Mouse (Mus musculus) ES-CJ7 (cell line): ENCODE measurements around the gene Fam149a.

Experiments used
- DNase-seq: peaks from one replicate; pipeline ENCODE4 v3.0.0; 2011; ENCODE audit warnings: low read depth, low spot score

Fam149a gene

GRCm38 (mm10) chr8:45381963-45382347, at the start of gene Fam149a:
TSS of gene Fam149a (minus strand) at chr8:45382291.
- DNase-seq = no peak

- no peak for DNase-seq
These were observed 38.1 kb upstream of the Fam149a start for GRCm38 (mm10) chr8:45420151-45420550.

- no peak for DNase-seq
These were observed 32.9 kb upstream of the Fam149a start for GRCm38 (mm10) chr8:45414965-45415364.

GRCm38 (mm10) chr8:45410882-45411281, 28.8 kb upstream of the Fam149a start, which contains the start of gene Tlr3:
TSS of gene Tlr3 (minus strand) at chr8:45411080.
- peak; percentile 19 for DNase-seq

GRCm38 (mm10) chr8:45410146-45410880, 28.2 kb upstream of the Fam149a start:
- DNase-seq = peak; percentile 92

GRCm38 (mm10) chr8:45409702-45410101, 27.6 kb upstream of the Fam149a start:
- DNase-seq = no peak

- no peak for DNase-seq
These were observed 1.2 kb upstream of the Fam149a start for GRCm38 (mm10) chr8:45383250-45383649.

- DNase-seq = peak; percentile 28
These were observed 772 bp downstream of the Fam149a start for GRCm38 (mm10) chr8:45381075-45381962.

GRCm38 (mm10) chr8:45380598-45380997, 1.5 kb downstream of the Fam149a start:
- peak; percentile 30 for DNase-seq

GRCm38 (mm10) chr8:45374071-45374470, 8.0 kb downstream of the Fam149a start:
- DNase-seq = no peak

GRCm38 (mm10) chr8:45367154-45367553, 14.9 kb downstream of the Fam149a start:
- DNase-seq = no peak

GRCm38 (mm10) chr8:45363220-45363619, 18.9 kb downstream of the Fam149a start:
- no peak for DNase-seq

GRCm38 (mm10) chr8:45362323-45362722, 19.8 kb downstream of the Fam149a start:
- no peak for DNase-seq

GRCm38 (mm10) chr8:45359091-45359605, 22.9 kb downstream of the Fam149a start:
- DNase-seq = peak; percentile 60

- no peak for DNase-seq
These were observed 23.8 kb downstream of the Fam149a start for GRCm38 (mm10) chr8:45358132-45358918.

GRCm38 (mm10) chr8:45355809-45356208, 26.3 kb downstream of the Fam149a start:
- no peak for DNase-seq

GRCm38 (mm10) chr8:45345031-45345430, 37.1 kb downstream of the Fam149a start:
- DNase-seq = peak; percentile 93

GRCm38 (mm10) chr8:45344298-45344697, 37.8 kb downstream of the Fam149a start:
- DNase-seq = no peak

GRCm38 (mm10) chr8:45341630-45342628, 40.2 kb downstream of the Fam149a start:
- DNase-seq = no peak

GRCm38 (mm10) chr8:45333493-45333892, 48.6 kb downstream of the Fam149a start:
- DNase-seq = no peak
